Mouse (Mus musculus) liver, embryonic 12.5 days (tissue): ENCODE results near the gene Gpr107. TPM values are rescaled to one million over a fixed set of nuclear protein-coding genes. Genes with fewer than 3 reads are reported as not detected.

Experiments used
- ATAC-seq: fragments of 200-750 bp; cut with Nextera tagmentation; 2 replicates; pipeline ENCODE4 v1.8.0; 2017; ENCODE audit warnings: moderate number of reproducible peaks, mild to moderate bottlenecking, moderate library complexity
- H3K27ac ChIP-seq: fragments of 300-500 bp; sonication (generic); 2 replicates; pipeline ENCODE4 v1.5.1; 2016; ENCODE audit warnings: mild to moderate bottlenecking
- H3K27me3 ChIP-seq: fragments of 300-500 bp; sonication (generic); replicated peaks from 2 replicates; pipeline ENCODE4 v1.6.1; 2016; ENCODE audit warnings: mild to moderate bottlenecking, moderate library complexity
- H3K36me3 ChIP-seq: fragments of 300-500 bp; sonication (generic); 2 replicates; pipeline ENCODE4 v1.6.1; 2016; ENCODE audit warnings: mild to moderate bottlenecking, moderate library complexity
- H3K4me1 ChIP-seq: fragments of 300-500 bp; sonication (generic); 2 replicates; pipeline ENCODE4 v1.6.1; 2016
- H3K4me2 ChIP-seq: fragments of 300-500 bp; sonication (generic); 2 replicates; pipeline ENCODE4 v1.6.1; 2016; ENCODE audit warnings: mild to moderate bottlenecking, moderate library complexity
- H3K4me3 ChIP-seq: fragments of 300-500 bp; sonication (generic); 2 replicates; pipeline ENCODE4 v1.5.1; 2016; ENCODE audit warnings: mild to moderate bottlenecking, moderate library complexity
- H3K9ac ChIP-seq: fragments of 300-500 bp; sonication (generic); 2 replicates; pipeline ENCODE4 v1.6.1; 2016; ENCODE audit warnings: mild to moderate bottlenecking, moderate library complexity
- H3K9me3 ChIP-seq: fragments of 300-500 bp; sonication (generic); replicated peaks from 2 replicates; pipeline ENCODE4 v1.6.1; 2016; ENCODE audit warnings: mild to moderate bottlenecking, moderate library complexity
- WGBS: fragments of 180-500 bp; shearing (Covaris S2); methylation state at CpG from one replicate; pipeline ENCODE4 v1.1.7; 2016; ENCODE audit not compliant: insufficient replicate concordance; 5-methylcytosine and 5-hydroxymethylcytosine counted together
- polyA plus RNA-seq: library from polyadenylated mRNA; unstranded; fragments of >200 nt; fragmentation: Nextera tagmentation; extraction: Ambion mirVana; gene quantifications from 2 replicates; pipeline ENCODE4 v1.2.1, GENCODE M21; 2016

The Gpr107 gene
- polyA plus RNA-seq, 1 experiment from 2014 or later: 19.3 TPM

GRCm38 (mm10) chr2:31228768-31229311 is 76.7 kb downstream of the Gpr107 start:
- no peaks in the 10 kb centered on the region for H3K27me3 ChIP-seq
- ATAC-seq: no peak
- WGBS: 37% methylated on average over 1 of the region's 1 CpGs
- no peaks in the 10 kb centered on the region for H3K36me3 ChIP-seq
- no peak overlapping the region for H3K27ac ChIP-seq
- H3K4me3 ChIP-seq: no peak overlapping the region
- no peak overlapping the region for H3K4me2 ChIP-seq
- no peaks in the 10 kb centered on the region for H3K9me3 ChIP-seq
- H3K4me1 ChIP-seq: no peaks in the 10 kb centered on the region
- H3K9ac ChIP-seq: no peak overlapping the region

GRCm38 (mm10) chr2:31239203-31239696 is 87.1 kb downstream of the Gpr107 start:
- ATAC-seq: peak; percentile 63
- H3K9ac ChIP-seq: no peak overlapping the region
- H3K36me3 ChIP-seq: no peaks in the 10 kb centered on the region
- H3K4me1 ChIP-seq: 0 out of 2 replicates have a peak, but pooled peaks cover 4% of the 10 kb centered on the region
- WGBS: 19% methylated on average over 23 of the region's 23 CpGs
- H3K4me2 ChIP-seq: peak overlapping the region; percentile 56
- peaks cover 42% of the 10 kb centered on the region for H3K27me3 ChIP-seq
- H3K9me3 ChIP-seq: no peaks in the 10 kb centered on the region
- H3K27ac ChIP-seq: no peak overlapping the region
- peak overlapping the region; percentile 25 for H3K4me3 ChIP-seq

- Histone ChIP-seq H3K36me3 (no peaks in the 10 kb centered on the region), H3K4me3 (no peak overlapping the region; the same call in 1 of the 2 replicates), H3K4me1 (0 out of 2 replicates have a peak, but pooled peaks cover 4% of the 10 kb centered on the region), H3K4me2 (peak overlapping the region; percentile 56), H3K9ac (no peak overlapping the region), H3K27ac (no peak overlapping the region), H3K27me3 (peaks cover 48% of the 10 kb centered on the region), H3K9me3 (no peaks in the 10 kb centered on the region)
- no peak for ATAC-seq
- 75% methylated on average over 6 of the region's 6 CpGs for WGBS
These were observed 87.7 kb downstream of the Gpr107 start for GRCm38 (mm10) chr2:31239833-31240232.

GRCm38 (mm10) chr2:31241639-31242038 is 89.5 kb downstream of the Gpr107 start:
- no peak overlapping the region for H3K4me3 ChIP-seq
- ATAC-seq: no peak
- H3K27ac ChIP-seq: no peak overlapping the region
- H3K9ac ChIP-seq: no peak overlapping the region
- H3K36me3 ChIP-seq: no peaks in the 10 kb centered on the region
- peaks cover 17% of the 10 kb centered on the region; the same call in 1 of the 2 replicates for H3K4me1 ChIP-seq
- H3K27me3 ChIP-seq: peaks cover 66% of the 10 kb centered on the region
- H3K4me2 ChIP-seq: no peak overlapping the region
- WGBS: 6% methylated on average over 7 of the region's 7 CpGs
- no peaks in the 10 kb centered on the region for H3K9me3 ChIP-seq

- H3K4me1 ChIP-seq: peaks cover 21% of the 10 kb centered on the region
- ATAC-seq: no peak
- H3K27me3 ChIP-seq: peaks cover 88% of the 10 kb centered on the region
- no peak overlapping the region for H3K27ac ChIP-seq
- H3K36me3 ChIP-seq: no peaks in the 10 kb centered on the region
- WGBS: 53% methylated on average over 8 of the region's 8 CpGs
- H3K4me3 ChIP-seq: no peak overlapping the region
- H3K4me2 ChIP-seq: no peak overlapping the region
- H3K9me3 ChIP-seq: no peaks in the 10 kb centered on the region
- H3K9ac ChIP-seq: no peak overlapping the region
These were observed 92.1 kb downstream of the Gpr107 start for GRCm38 (mm10) chr2:31244216-31244615.

GRCm38 (mm10) chr2:31245051-31245450 is 92.9 kb downstream of the Gpr107 start:
- Histone ChIP-seq H3K4me3 (peak overlapping the region; percentile 58), H3K4me2 (peak overlapping the region; percentile 73), H3K4me1 (peaks cover 19% of the 10 kb centered on the region), H3K9me3 (no peaks in the 10 kb centered on the region), H3K9ac (no peak overlapping the region), H3K27ac (no peak overlapping the region), H3K36me3 (no peaks in the 10 kb centered on the region), H3K27me3 (peaks cover 90% of the 10 kb centered on the region)
- 20% methylated on average over 5 of the region's 5 CpGs for WGBS
- no peak for ATAC-seq

- ATAC-seq: peak; percentile 52
- Histone ChIP-seq H3K27me3 (peaks cover 90% of the 10 kb centered on the region), H3K36me3 (no peaks in the 10 kb centered on the region), H3K4me2 (peak within 1 kb of the TSS; percentile 73), H3K4me1 (peaks cover 19% of the 10 kb centered on the region), H3K9ac (peak within 1 kb of the TSS; percentile 53), H3K4me3 (peak within 1 kb of the TSS; percentile 58), H3K27ac (no peak within 1 kb of the TSS), H3K9me3 (no peaks in the 10 kb centered on the region)
- WGBS: 1% methylated on average over 77 of the region's 89 CpGs
These were observed 93.5 kb downstream of the Gpr107 start, which contains the start of gene Ncs1 for GRCm38 (mm10) chr2:31245491-31246141. Ncs1 (plus strand) TSS chr2:31245823.

- WGBS: 5% methylated on average over 33 of the region's 41 CpGs
These were observed 94.3 kb downstream of the Gpr107 start for GRCm38 (mm10) chr2:31246251-31246971.

GRCm38 (mm10) chr2:31248856-31249255 is 96.7 kb downstream of the Gpr107 start:
- Histone ChIP-seq H3K4me1 (peaks cover 19% of the 10 kb centered on the region), H3K9ac (no peak overlapping the region), H3K27ac (no peak overlapping the region), H3K27me3 (peaks cover 60% of the 10 kb centered on the region), H3K36me3 (no peaks in the 10 kb centered on the region), H3K4me2 (no peak overlapping the region), H3K9me3 (no peaks in the 10 kb centered on the region), H3K4me3 (no peak overlapping the region)
- ATAC-seq: no peak
- WGBS: 45% methylated on average over 6 of the region's 6 CpGs

More at GRCm38 (mm10) chr2:31246251-31246971, 94.3 kb downstream of the Gpr107 start:
- no peak overlapping the region for H3K27ac ChIP-seq
- peaks cover 85% of the 10 kb centered on the region for H3K27me3 ChIP-seq
- no peaks in the 10 kb centered on the region for H3K36me3 ChIP-seq
- peak overlapping the region; percentile 53 for H3K9ac ChIP-seq
- peaks cover 19% of the 10 kb centered on the region for H3K4me1 ChIP-seq
- no peaks in the 10 kb centered on the region for H3K9me3 ChIP-seq
- H3K4me3 ChIP-seq: peak overlapping the region; percentile 58
- ATAC-seq: no peak
- peak overlapping the region; percentile 73 for H3K4me2 ChIP-seq

- H3K4me3 ChIP-seq: no peak overlapping the region
- no peak for ATAC-seq
- H3K9ac ChIP-seq: no peak overlapping the region
- H3K27me3 ChIP-seq: peaks cover 33% of the 10 kb centered on the region
- peaks cover 14% of the 10 kb centered on the region; the same call in 1 of the 2 replicates for H3K4me1 ChIP-seq
- H3K36me3 ChIP-seq: no peaks in the 10 kb centered on the region
- WGBS: 77% methylated on average over 4 of the region's 4 CpGs
- H3K9me3 ChIP-seq: no peaks in the 10 kb centered on the region
- no peak overlapping the region for H3K27ac ChIP-seq
- no peak overlapping the region for H3K4me2 ChIP-seq
These were observed 100.1 kb downstream of the Gpr107 start for GRCm38 (mm10) chr2:31252167-31252566.

- Histone ChIP-seq H3K36me3 (no peaks in the 10 kb centered on the region), H3K27ac (no peak overlapping the region), H3K9ac (no peak overlapping the region), H3K9me3 (no peaks in the 10 kb centered on the region), H3K4me1 (peaks cover 20% of the 10 kb centered on the region), H3K4me2 (no peak overlapping the region), H3K4me3 (no peak overlapping the region), H3K27me3 (peaks cover 27% of the 10 kb centered on the region)
- ATAC-seq: no peak
- 61% methylated on average over 3 of the region's 3 CpGs for WGBS
These were observed 101.3 kb downstream of the Gpr107 start for GRCm38 (mm10) chr2:31253463-31253862.

GRCm38 (mm10) chr2:31254806-31255205 is 102.7 kb downstream of the Gpr107 start:
- no peak for ATAC-seq
- peaks cover 21% of the 10 kb centered on the region; the same call in 1 of the 2 replicates for H3K27me3 ChIP-seq
- no peaks in the 10 kb centered on the region for H3K9me3 ChIP-seq
- H3K4me1 ChIP-seq: peaks cover 33% of the 10 kb centered on the region
- H3K9ac ChIP-seq: no peak overlapping the region
- no peaks in the 10 kb centered on the region for H3K36me3 ChIP-seq
- H3K4me2 ChIP-seq: no peak overlapping the region
- no peak overlapping the region for H3K4me3 ChIP-seq
- H3K27ac ChIP-seq: no peak overlapping the region
- 77% methylated on average over 3 of the region's 3 CpGs for WGBS
